Mouse (Mus musculus) layer of hippocampus, adult 11-12 months (tissue): ENCODE measurements at regions not wholly inside any gene's neighbourhood (a gene's known extent, or its start where the extent isn't known, plus 50 kb on each side); places are given as distances from the start of the nearest gene placed in this dataset.

Source experiments
- DNase-seq: peaks from one replicate; pipeline ENCODE4 v3.0.0; 2022; ENCODE audit warnings: low spot score

DNA sequence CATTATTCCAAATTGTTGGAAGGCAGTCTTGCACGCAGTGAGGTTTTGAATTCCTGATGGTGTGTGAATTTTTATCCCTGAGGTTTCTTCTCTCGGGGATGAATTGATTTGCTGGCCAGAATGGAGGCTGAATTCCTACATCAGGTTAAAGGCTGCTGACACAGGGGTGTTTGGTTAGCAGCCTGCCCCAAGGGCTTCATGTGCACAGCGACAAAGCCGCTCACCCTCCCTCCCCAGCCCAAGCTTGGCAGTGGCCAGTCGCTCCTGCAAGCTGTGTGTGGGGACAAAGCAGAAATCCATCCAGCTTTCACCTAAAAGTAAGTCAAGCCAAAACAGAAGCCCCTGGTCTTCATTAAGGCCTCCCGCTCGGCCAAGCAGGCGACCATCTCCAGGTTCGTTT lies 151.4 kb upstream of the Eomes start:
- DNase-seq, result no peak

DNA sequence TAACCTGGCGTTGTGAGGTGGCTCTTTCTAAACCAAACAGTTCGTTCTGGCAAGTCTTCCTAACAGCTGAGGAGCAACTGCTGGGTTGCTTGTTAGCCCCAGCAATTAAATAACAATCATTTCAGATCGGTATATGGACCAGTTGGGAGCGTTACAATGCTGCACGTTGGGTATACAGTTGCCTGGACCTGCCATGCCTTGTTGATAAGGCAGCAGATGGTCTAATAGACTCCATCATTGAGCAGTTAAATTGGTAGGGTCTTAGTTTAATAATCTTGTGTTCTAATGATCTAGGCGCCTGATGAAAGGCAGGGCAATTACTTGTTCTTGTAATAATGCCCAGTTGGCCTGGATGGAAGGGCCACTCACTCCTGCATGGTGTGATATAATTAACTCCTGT lies 150.1 kb upstream of the Eomes start:
- DNase-seq, result no peak

DNA sequence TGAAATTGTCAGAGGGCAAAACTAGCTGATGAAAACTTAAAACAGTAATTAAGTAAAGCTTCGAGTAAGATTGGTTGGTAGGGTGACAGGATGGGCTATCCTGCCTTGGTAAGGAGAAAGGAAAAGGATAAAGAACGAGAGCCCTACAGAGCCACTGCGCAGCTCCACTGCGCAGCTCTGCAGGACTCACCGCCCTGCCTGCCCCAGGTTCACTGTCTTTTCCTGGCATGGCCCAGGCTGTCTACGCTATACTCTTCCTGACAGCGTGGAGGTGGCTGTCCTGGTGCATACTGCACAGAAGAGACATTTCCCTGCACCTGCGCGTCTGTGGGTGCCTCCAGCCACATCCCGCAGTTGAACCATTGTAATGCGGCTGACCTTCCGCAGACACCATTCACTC lies 136.6 kb upstream of the Eomes start:
- no peak for DNase-seq

DNA sequence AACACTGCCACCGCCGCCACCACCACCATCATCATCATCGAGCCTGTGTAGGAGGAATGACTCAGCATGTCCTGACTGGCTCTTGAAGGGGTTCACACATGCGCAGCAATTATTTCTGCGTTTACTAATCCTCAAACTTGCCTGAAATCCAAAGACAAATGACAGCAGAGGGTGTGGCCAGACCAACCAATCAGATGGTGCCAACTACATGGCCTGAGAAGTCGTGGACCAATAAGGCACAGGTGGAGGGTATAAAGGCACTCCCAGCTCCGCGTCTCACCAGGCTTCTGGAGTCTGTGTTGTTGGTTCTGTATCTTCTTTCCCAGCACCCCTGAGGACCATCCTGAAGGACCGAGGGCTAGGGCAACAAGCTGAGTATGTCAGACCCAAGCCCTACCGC lies 123.1 kb upstream of the Eomes start:
- DNase-seq, result no peak

DNA sequence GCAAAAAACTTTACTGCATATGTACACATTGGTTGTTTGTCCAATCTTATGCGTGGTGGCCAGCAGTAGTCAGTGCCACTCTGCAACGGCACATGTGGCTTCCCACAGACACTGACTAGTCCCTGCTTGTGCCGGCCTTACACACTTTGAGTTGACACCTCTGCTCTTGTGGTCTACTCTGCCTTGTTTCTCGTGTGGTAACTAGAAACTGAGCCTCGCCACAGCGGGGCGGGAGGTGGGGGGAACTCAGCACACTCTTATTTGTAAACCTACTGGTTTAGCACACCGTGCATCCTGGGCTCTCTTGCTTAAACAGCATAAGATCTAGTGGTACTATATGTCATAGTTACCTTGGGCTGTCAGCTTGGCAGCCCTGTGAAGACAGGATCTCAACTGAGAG lies 120.6 kb upstream of the Eomes start:
- DNase-seq, result no peak

DNA sequence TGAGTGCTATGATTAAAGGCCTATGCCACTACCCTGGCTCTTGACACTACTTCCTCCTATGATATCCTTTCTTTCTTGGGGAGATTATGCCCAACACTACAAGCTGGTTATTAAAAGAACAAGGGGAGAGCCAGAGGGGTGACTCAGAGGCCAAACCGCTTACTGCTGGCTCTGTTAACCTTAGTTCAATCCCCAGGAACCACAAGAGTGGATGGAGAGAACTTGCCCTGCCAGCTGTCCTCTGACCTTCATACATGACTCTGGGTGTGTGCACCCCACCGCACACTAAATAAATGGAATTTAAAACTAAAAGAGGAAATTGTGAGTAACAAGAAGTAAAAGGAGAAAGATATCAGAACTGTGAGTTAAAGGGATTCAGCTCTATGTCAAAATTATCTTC lies 114.1 kb upstream of the Eomes start:
- no peak for DNase-seq

DNA sequence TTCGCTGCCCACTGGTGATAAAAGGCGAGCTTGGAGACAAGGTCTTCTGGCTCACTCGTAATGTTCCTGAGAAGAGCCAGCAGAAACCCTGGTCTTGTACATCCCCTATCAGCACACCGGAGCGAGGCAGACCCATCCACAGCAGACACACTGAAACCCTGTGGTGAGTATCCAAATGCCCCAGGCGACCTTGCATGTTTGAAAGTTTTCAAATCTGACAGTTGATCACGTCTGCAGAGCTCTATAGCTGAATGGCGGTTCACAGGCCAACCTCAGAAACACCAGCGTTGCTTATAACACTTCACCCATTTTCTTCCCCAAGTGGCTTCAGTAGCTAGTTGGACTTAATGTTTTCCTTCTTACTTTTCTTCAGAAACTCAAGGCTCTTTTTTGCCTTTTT lies 112.6 kb upstream of the Eomes start:
- DNase-seq, result no peak

DNA sequence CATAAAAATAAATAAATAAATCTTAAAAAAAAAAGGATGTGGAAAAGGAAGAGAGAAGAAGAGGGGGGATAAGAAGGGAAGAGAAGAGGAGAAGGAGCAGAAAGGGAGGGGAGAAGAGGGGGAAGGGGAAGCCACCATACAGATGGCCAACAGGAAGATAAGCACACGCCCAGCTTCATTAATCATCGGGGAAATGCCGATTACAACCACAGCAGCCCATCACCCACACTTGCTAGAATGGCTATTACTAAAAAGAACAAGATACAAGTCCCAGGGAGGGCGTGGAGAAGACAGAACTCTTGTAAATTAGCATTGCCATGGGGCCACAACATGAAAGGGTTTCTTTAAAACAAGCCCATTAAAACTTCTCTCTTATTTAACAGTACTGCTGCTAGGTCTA lies 110.7 kb upstream of the Eomes start:
- no peak for DNase-seq

DNA sequence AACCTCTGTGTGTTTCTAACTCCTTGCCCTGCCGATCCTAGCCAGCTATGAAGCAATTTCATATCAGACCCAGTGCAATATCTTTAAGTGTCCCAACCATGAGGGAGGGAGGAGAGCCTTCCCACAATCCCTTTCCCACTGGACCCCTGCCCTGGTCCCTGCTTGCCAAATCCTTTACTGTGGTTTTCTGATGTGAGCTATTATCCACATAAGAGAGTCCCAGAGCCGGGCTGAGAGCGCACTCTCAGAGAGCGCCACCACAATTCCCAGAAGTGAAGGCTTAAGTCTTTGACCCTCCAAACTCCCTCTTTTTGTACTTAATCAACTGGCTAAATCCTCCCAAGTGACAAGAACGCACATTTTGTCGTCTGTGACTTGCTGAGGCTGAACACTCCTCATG lies 107.4 kb upstream of the Eomes start:
- DNase-seq, result no peak

DNA sequence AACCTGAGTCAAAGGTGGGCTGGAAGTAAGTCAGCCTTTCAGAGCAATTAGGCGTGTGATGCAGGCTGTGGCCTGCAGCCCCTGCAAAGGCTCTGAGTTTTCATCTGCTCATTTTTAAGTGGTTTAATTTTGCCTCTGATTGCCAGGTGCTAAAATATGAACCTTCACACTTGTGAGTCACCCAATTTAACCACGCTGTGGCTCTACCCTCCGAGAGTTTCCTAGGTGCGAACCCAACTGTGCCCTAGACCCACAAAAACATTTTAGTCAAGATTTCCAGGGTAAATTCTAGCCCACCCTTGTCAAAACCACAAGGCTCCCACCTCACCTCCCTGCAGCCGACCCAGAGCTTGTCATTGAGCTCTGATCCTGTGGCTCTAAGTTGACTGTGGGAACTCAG lies 103.3 kb upstream of the Eomes start:
- DNase-seq, result no peak

DNA sequence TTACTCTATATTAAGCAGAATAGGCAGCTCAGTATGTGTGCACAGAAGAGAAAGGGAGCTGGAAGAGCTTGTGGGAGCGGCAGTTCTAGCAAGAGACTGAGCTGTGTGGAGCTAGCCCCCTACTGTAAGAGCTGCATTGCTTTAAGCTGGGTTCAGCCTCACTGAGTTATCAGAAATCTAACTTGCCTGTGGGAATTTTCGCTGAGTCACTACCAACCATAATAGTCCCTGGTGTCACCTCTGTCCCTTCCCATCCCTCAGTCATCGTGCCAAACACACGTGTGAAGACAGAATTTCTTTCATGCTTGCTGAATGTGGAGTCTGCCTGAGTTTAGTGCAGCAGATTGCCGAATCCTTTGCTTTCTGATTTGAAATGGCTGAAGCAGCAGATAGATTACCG lies 99.0 kb upstream of the Eomes start:
- DNase-seq, result peak; percentile 2

DNA sequence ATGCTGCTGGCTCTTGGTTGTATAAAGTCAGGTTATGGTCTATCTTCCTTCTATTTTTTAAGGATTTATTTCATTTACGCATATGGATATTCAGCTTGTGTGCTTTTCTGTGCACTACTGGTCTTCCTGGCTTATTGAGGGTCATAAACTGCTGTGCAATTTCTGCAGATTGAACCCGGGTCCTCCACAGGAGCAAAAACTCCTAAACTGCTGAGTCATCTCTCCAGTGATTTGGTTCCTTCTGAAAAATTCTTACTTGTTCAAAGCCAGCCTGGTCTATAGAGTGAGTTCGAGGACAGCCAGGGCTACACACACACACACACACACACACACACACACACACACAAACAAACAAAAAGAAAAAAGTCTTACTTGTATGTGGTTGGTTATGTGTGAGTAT lies 95.5 kb upstream of the Eomes start:
- no peak for DNase-seq

DNA sequence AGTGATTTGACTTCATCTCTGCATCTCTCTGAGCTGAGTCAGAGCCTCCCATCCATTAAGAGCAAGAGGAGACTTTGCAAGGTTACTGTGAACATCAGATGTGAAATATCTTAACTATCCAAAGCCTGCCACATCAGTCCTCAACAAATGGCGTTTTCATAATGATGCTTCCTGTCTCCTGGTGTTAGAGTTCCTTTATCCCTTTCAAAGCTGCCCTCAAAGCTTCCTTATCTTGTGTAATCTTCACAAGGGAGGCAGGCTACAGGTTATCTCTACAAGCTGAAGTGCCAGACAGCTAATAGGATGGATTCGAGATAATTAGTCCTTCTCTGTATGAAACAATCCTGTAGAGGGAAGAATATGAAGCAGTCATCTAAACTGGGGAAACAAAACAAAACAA lies 93.4 kb upstream of the Eomes start:
- DNase-seq, result no peak

DNA sequence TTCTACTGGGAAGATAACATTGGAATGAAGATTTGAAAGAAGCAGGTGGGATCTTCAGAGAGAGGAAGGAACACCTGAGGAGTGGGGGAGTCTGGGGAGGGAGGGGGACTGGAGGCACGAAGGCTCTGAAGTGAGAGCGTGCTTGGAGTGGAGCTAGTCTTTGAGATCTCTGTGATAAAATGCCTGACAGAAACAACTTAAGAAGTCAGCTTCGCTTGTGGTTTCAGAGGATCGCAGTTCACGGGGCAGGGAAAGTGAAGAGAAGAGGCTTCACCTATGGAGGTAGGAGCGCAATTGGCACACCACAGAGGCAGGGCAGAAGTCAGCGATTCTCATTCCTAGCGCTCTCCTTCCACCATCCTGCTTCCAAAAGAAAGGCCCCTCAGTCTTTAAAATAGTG lies 90.4 kb upstream of the Eomes start:
- no peak for DNase-seq

DNA sequence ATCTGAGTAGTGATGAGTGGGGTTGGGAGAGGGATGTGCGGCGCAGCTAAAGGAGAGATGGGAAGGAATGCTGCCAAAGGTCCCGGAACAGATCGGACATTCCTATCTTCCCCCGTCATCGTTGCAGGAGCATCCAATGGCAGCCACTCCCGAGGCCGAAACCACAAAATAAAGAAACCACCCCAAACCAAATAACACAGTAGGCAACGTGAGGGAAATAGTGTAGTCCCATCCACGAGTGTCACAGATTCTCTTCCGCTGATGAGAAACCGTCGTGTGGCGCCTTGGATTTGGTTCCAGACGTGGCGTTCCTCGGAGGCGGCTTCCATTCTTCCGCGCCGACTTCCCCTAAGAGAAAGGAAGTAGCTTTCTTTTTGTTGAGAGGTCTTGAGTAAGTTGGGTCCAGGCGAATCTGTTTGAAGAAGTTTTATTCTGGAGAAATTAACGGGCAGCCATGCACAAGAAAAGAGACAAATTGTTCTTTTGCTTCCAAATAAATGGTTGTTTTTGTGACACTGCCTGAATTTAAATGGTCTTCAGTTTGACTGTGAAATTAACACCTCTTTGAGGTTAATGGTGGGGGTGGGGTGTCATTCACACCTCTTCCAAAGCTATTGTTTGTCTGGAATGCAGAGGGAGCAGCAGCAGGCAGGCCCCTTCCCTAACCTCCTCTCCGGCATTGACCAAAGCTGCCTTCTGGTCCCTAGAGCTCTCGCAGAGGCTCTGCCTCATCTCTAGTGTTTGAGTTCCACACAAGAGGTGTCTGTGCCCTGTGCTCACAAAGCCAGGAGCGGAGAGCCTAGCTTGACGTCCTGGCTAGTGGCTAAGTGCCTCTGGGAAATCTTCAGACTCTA lies 88.3 kb upstream of the Eomes start:
- no peak for DNase-seq

DNA sequence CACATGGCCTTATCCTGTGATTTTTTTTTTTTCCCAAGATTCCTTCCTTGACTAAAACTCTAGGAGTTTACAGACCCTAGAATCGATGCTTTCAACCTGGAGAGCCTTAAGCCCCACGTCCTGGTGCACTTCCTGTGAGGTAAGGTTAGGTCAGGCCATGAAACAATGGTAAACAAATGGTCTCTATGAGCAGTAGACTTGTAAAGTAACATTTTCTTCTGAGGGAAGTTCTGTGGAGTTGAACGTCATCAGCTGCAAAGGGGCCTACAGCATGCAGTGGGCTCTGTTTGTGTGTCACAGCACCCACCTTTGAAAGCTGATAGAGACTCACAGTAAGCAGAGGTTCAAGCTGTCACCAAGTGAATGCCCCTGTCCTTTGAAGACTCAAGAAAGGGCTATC lies 87.3 kb upstream of the Eomes start:
- DNase-seq, result no peak

DNA sequence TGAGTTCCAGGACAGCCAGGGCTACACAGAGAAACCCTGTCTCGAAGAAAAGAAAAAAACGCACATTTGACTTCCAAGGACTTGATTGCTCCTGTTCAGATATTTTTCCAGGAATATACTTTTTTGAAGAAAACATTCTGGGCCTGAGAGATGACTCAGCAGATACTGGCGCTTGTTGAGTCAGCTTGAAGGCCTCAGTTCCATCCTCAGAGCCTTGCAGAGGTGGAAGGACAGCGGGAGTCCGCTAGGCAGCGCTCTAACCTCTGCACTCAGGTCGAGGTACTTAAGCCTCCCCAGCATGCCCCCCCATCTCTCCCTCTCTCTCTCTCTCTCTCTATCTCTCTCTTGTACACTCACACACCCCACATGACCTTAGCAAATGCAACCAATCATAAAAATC lies 86.3 kb upstream of the Eomes start:
- no peak for DNase-seq

DNA sequence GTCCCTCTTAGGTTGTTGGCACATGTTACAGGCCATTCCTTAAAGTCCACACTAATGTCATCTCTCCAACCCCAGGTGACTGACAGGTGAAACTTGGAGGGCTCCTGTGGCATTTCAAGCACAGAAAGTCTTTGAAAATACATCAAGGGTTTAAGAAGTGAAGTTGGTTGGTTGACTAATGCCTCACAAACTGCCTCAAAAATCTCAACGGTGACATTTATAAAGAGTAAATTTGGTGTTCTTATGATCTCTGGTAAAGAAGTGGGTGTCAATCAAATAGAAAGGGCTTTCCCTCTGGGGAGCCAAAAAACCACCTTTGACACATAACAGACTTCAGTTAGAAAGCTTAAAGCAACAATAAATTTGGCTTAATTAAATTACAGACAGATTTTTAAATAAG lies 85.2 kb upstream of the Eomes start:
- no peak for DNase-seq

DNA sequence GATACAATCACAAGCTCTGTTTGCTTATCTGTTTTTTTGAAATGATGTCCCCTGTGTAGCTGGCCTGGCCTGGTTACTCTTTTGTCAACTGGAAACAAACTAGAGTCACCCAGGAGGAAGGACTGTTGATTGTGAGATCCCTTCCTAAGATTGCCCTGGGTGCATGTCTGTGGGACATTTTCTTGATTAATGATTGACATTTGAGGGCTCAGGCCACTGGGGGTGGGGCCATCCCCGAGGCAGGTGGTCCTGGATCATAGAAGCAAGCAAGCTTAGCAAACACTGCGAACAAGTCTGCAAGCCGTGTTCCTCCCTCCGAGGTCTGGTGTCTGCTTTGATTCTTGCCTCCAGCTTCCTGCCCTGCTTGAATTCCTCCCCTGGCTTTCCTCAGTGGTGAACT lies 84.4 kb upstream of the Eomes start:
- no peak for DNase-seq

DNA sequence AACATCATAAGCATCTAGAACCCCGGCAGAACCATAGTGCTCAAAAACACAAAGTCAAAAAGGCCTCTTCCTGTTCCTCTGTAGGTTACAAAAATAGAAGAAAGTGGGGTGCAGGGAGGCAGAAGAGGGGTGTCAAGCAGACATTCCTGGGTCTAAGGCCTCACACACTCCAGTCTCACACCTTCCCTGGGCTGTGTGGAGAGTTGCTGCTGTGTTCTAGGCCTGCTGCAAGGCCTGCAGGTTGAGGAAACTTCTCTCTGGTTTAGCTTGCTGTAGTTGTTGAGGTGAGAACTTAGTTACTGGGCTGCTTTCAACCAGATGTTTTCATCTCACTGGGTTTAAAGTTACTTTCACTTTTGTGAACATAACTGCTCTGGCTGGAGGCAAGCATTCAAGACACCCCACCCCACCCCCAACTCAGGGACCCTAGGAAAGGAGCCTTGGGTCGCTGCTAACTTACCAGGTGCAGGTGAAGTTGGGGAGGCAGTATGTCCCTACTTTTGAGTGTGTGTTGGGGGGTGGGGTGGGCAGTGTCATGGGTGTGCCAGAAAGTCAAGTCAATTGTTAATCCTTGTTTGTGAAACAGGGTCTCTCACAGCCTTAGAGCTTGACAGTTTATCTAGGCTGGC lies 81.5 kb upstream of the Eomes start:
- no peak for DNase-seq

DNA sequence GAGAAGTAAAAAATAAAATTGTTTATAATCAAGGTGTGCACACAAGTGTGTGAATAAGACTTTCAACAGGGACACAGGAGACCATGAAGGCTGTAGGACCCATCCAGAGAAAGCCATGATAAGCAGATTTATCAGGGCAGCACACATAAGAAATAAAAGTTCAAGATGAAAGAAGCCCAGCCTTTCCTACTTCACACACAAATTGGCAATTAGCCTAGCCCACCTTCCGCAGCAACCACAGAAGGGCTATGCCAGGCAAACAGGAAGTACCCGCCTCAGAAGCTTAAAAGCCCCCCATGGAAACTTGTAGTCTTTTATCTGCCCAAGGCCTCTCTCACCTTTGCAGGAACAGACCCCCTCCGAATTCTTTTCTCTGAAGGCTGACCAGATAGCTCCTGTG lies 77.5 kb upstream of the Eomes start:
- DNase-seq, result no peak

DNA sequence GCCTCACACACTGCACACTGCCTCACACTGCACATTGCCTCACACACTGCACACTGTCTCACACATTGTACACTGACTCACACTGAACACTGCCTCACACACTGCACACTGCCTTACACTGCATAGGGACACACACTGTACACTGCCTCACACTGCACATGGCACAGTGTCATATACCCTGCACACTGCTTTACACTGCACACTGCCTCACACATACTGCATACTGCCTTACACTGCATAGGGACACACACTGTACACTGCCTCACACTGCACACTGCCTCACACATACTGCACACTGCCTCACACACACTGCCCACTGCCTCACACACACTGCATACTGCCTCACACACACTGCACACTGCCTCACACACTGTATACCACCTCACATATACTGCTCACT lies 76.8 kb upstream of the Eomes start:
- no peak for DNase-seq

DNA sequence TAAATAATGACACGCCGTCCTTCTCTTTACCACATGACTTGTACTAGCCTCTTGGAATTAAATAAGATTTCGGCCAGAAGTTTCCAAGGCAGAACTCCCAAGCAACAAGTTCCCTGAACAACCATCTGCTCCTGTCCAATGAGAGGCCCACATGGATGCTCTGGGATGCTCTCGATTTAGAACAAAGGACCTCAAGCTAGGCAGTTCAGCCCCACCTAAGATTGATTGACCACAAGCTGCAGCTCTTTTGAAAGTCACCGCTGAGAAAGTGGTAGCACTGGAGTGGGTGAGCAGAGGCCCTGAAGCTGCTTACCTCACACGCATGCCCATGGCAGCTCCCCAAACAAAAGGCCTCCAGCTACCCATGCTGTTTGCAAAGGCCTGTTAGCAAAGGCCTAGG lies 73.1 kb upstream of the Eomes start:
- no peak for DNase-seq

DNA sequence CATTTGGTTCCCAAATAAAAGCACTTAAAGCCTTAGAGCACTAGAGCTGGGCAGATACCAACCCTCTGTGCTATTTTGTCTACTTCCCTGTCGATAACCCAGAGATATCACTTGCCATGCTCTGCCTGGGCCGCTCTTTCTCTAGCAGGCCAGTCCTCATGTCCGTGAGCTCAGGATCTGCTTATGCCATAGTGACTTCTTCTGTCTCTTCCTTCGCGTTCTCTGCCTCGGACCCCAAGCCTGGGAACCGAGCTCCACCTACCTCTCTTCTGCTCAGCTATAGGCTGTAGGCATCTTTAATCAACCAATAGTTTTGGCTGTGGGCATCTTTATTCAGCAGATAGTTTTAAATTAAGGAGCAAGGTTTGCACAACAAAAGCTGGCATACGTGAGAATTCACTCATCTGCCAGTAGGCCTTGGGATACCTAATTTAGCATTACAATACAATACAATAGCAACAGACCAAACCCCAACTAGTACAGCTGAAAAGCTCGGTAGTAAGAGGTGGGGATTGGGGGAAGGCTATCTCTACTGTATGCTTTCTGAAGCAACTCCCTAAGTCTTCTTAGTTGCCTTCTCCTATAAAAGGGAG lies 72.0 kb upstream of the Eomes start:
- DNase-seq, result no peak
